Mouse (Mus musculus) embryonic facial prominence, embryonic 12.5 days (tissue): Measurements from ENCODE around the gene Vps53. TPM values are rescaled to one million over a fixed set of nuclear protein-coding genes. Genes with fewer than 3 reads are reported as not detected.

ENCODE experiments used
- ATAC-seq: fragments of 200-750 bp; cut with Nextera tagmentation; 2 replicates; pipeline ENCODE4 v1.8.0; 2017; ENCODE audit not compliant: insufficient number of reproducible peaks, insufficient read depth, low FRiP score, low TSS enrichment
- H3K27ac ChIP-seq: fragments of 300-500 bp; sonication (generic); 2 replicates; pipeline ENCODE4 v1.5.1; 2016; ENCODE audit warnings: mild to moderate bottlenecking
- H3K27me3 ChIP-seq: fragments of 300-500 bp; sonication (generic); 2 replicates; pipeline ENCODE4 v1.6.1; 2016; ENCODE audit warnings: mild to moderate bottlenecking, moderate library complexity
- H3K36me3 ChIP-seq: fragments of 300-500 bp; sonication (generic); 2 replicates; pipeline ENCODE4 v1.6.1; 2016; ENCODE audit warnings: mild to moderate bottlenecking
- H3K4me1 ChIP-seq: fragments of 300-500 bp; sonication (generic); 2 replicates; pipeline ENCODE4 v1.6.1; 2016
- H3K4me2 ChIP-seq: fragments of 300-500 bp; sonication (generic); replicated peaks from 2 replicates; pipeline ENCODE4 v1.6.1; 2016; ENCODE audit warnings: mild to moderate bottlenecking, moderate library complexity
- H3K4me3 ChIP-seq: fragments of 300-500 bp; sonication (generic); 2 replicates; pipeline ENCODE4 v1.5.1; 2016; ENCODE audit warnings: mild to moderate bottlenecking
- H3K9ac ChIP-seq: fragments of 300-500 bp; sonication (generic); 2 replicates; pipeline ENCODE4 v1.6.1; 2016; ENCODE audit warnings: mild to moderate bottlenecking, moderate library complexity
- H3K9me3 ChIP-seq: fragments of 300-500 bp; sonication (generic); 2 replicates; pipeline ENCODE4 v1.6.1; 2016; ENCODE audit warnings: mild to moderate bottlenecking, moderate library complexity
- WGBS: fragments of 180-500 bp; shearing (Covaris S2); methylation state at CpG from one replicate; pipeline ENCODE4 v1.1.7; 2016; 5-methylcytosine and 5-hydroxymethylcytosine counted together
- polyA plus RNA-seq: library from polyadenylated mRNA; unstranded; fragments of >200 nt; fragmentation: Nextera tagmentation; extraction: Ambion mirVana; gene quantifications from 2 replicates; pipeline ENCODE4 v1.2.1, GENCODE M21; 2016

The Vps53 gene
- polyA plus RNA-seq, 1 experiment from 2014 or later: 44.1 TPM

DNA sequence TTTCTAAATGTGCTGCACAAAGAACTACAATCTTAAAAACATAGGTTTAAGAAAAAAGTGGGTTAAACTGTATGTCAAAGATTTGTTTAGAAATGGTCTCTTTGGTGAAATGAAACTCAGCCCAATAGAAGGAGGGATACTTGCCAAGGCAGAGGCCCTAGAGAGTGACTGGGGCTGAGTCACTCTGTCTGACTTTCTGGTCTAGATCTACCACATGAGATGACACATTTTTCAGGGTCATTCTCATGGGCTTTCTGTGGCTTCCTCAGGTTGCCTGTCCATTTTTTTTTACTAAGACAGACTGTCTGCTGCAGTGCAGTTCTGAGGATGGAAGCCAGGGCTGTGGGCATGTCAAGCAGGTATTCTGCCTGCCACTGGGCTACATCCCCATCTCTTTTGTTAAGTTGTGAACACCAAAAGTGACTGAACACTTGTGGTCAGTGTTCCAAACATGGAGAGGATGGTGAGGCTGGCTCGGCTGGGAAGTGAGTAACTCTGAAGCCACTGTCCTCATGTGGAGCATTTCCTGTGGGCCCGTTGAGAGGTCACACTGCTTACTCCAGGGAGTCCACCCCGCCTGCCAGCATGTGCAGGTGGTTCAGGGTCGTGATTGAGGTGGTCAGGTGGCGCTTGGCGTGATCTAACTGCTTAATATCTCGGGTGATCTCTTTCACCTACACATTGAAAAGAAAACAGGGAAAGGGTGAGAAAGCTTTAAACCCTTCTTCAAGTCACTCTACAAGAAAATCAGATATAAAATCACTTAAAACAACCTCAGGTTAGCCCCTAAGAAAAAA, 43.6 kb downstream of the Vps53 start:
- Histone ChIP-seq H3K27ac (no peak overlapping the region), H3K4me3 (no peak overlapping the region), H3K4me1 (no peaks in the 10 kb centered on the region), H3K27me3 (no peaks in the 10 kb centered on the region), H3K4me2 (no peak overlapping the region), H3K36me3 (peaks cover 31% of the 10 kb centered on the region), H3K9me3 (no peaks in the 10 kb centered on the region), H3K9ac (no peak overlapping the region)
- 81% methylated on average over 7 of the region's 7 CpGs for WGBS
- no peak for ATAC-seq

DNA sequence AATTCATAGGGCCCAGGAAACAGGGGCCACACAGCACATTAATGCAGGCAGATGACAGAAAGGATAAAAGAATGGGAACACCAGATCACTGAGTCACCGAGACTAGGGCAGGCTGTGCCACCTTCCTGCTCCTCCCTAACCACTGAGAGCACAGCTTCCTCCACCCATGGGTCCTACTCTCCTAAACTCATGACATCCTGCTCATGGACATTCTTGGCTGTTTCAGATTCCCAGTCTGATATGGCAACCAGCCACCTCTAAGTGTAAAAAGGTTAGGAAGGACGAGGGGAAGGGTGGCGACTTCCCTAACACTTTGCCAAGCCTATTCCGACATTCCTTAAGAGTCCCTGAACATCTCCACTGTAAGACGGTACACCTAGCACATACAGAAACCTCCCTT, 48.6 kb downstream of the Vps53 start:
- no peak overlapping the region for H3K9ac ChIP-seq
- no peak overlapping the region for H3K27ac ChIP-seq
- H3K9me3 ChIP-seq: no peaks in the 10 kb centered on the region
- peaks cover 2% of the 10 kb centered on the region for H3K4me1 ChIP-seq
- no peak overlapping the region for H3K4me3 ChIP-seq
- no peak for ATAC-seq
- peaks cover 20% of the 10 kb centered on the region for H3K36me3 ChIP-seq
- H3K4me2 ChIP-seq: no peak overlapping the region
- 86% methylated on average over 5 of the region's 5 CpGs for WGBS
- H3K27me3 ChIP-seq: no peaks in the 10 kb centered on the region

DNA sequence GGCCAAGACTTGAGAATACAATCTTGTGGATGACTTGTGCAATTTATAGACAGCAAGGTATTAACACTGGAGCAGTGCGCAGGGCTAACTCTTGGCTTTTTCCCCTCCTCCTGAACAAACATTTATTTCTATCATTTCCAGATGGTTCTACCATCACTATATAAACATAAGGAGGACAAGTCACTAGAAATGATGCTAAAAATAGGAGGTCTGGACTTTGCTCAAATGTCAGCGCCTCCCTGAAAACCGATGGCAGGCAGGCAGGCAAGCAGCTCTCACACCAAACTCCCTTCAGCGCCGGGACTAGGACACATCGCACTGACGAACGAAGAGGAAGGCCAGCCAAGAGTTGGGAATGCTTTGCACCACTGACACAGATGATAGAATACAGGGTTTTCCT, 54.1 kb downstream of the Vps53 start:
- H3K4me3 ChIP-seq: no peak overlapping the region
- 33% methylated on average over 8 of the region's 8 CpGs for WGBS
- H3K9me3 ChIP-seq: no peaks in the 10 kb centered on the region
- H3K4me1 ChIP-seq: peaks cover 28% of the 10 kb centered on the region
- no peak overlapping the region for H3K9ac ChIP-seq
- peak overlapping the region; percentile 70 for H3K27ac ChIP-seq
- H3K36me3 ChIP-seq: no peaks in the 10 kb centered on the region
- no peaks in the 10 kb centered on the region for H3K27me3 ChIP-seq
- H3K4me2 ChIP-seq: peak overlapping the region; percentile 11; the same call in 1 of the 2 replicates
- 0 out of 2 replicates have a peak, but pooled peaks have one; percentile 52 for ATAC-seq

DNA sequence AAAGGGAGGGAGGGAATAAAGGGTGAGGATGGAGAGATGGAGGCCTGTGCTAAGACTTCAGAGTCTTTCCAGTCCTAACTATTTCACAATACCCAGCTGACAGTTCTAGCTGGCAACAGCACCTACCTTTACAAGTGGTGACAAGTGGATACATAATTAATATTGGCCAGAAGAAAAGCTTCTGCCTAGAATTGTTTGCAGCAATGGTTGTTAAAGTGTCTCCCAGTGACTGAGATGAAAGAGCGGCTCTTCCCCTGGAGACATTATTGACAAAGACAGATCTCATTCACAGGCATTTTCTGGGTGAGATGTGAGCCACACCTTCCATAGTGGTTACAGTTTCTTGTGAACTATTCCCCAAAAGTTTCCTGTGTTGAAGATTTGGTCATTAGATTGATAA, 55.9 kb downstream of the Vps53 start:
- Histone ChIP-seq H3K36me3 (0 out of 2 replicates have a peak, but pooled peaks cover 2% of the 10 kb centered on the region), H3K4me3 (no peak overlapping the region), H3K9ac (no peak overlapping the region), H3K4me2 (no peak overlapping the region), H3K4me1 (peaks cover 34% of the 10 kb centered on the region), H3K27me3 (no peaks in the 10 kb centered on the region), H3K27ac (no peak overlapping the region), H3K9me3 (no peaks in the 10 kb centered on the region)
- no peak for ATAC-seq
- 92% methylated on average over 1 of the region's 1 CpGs for WGBS

DNA sequence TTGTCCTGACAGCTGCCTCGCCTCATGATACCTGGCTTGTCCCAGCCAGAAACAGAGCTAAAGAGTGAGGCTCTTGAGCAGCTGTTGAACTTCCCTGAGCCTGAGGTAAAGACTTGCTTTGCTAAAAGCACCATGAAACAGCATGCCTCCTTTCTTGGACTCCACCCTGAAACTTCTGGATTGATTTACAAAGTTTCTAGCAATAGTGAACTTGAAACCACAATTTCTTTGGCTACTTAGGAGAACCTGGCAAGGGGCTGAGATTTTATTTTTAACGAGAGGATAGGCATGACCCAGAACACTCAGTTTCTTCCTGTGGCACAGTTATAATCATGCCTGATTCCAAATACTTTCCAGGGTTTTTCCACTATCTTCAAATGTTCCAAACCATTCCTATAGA, 56.9 kb downstream of the Vps53 start:
- Histone ChIP-seq H3K27ac (no peak overlapping the region; the same call in 1 of the 2 replicates), H3K4me1 (peaks cover 34% of the 10 kb centered on the region)

DNA sequence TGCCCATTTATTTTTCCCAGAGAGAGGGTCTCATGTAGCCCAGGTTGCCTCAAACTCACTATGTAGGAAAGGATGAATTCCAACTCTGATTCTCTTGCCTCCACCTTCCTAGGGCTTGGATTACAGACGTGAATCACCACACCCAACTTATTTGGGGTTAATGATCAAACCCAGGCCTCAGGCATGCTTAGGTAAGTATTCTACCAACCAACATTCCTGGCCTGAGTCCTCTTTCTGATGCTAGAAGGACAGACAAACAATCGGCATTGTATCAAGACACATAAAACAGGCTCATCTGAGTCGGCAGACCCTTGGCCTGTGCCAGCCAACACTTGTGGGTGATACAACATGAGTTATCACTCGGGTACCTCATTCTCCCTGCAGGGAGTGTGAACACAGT, 58.4 kb downstream of the Vps53 start:
- Histone ChIP-seq H3K27me3 (no peaks in the 10 kb centered on the region), H3K4me2 (no peak overlapping the region), H3K27ac (peak overlapping the region; percentile 24; the same call in 1 of the 2 replicates), H3K4me3 (no peak overlapping the region), H3K9ac (no peak overlapping the region), H3K36me3 (peaks cover 13% of the 10 kb centered on the region; the same call in 1 of the 2 replicates), H3K9me3 (no peaks in the 10 kb centered on the region), H3K4me1 (peaks cover 34% of the 10 kb centered on the region)
- ATAC-seq: no peak
- 77% methylated on average over 4 of the region's 4 CpGs for WGBS

More for the DNA sequence above, 56.9 kb downstream of the Vps53 start:
- H3K9me3 ChIP-seq: no peaks in the 10 kb centered on the region
- no peak overlapping the region for H3K4me3 ChIP-seq
- 66% methylated on average over 2 of the region's 2 CpGs for WGBS
- ATAC-seq: no peak
- no peak overlapping the region for H3K9ac ChIP-seq
- no peaks in the 10 kb centered on the region for H3K27me3 ChIP-seq
- 0 out of 2 replicates have a peak, but pooled peaks cover 4% of the 10 kb centered on the region for H3K36me3 ChIP-seq
- H3K4me2 ChIP-seq: no peak overlapping the region

DNA sequence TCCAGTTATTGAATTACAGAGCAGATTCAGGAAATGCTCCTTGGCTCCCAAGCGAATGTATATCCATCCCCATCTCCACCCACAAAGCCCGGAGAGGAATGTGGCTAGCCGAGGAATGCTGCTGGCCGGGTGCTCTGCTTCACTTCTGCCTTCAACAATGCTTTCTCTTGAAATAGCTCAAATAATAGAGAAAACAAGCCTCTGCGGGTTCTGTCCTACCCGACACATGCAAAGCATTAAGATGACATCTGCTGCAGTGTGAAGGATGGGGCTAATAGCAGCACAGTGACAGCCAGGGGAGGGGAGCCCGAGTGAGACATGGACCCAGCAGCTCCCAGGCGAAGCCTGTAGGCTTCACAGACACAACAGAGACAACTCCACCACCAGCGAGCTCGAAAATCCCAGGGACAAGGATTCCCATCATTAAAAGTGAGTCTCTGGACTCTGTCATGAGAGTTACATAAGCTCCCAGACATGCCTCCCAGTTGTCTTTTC, 59.0 kb downstream of the Vps53 start:
- Histone ChIP-seq H3K27ac (peak overlapping the region; percentile 79), H3K36me3 (peaks cover 14% of the 10 kb centered on the region)
- 0 out of 2 replicates have a peak, but pooled peaks have one; percentile 52 for ATAC-seq

DNA sequence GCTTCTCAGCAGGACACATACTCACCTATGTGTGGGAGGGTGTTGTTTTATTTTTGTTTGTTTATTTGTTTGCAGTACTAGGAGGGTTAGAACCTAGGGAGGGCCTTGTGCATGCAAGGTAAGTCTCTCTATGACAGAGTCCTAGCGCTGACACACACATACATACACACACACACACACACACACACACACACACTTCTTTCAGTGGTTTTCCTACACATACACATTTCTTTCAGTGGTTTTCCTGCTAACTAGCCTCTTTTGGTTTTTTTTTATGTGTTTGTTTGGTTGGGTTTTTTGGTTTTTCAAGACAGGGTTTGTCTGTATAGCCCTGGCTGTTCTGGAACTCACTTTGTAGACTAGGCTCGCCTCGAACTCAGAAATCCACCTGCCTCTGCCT, 69.0 kb downstream of the Vps53 start:
- 100% methylated on average over 3 of the region's 3 CpGs for WGBS
- H3K27ac ChIP-seq: no peak overlapping the region
- ATAC-seq: no peak

More for the DNA sequence above, 59.0 kb downstream of the Vps53 start:
- Histone ChIP-seq H3K4me2 (no peak overlapping the region), H3K4me3 (no peak overlapping the region), H3K4me1 (peaks cover 28% of the 10 kb centered on the region), H3K9ac (no peak overlapping the region), H3K27me3 (no peaks in the 10 kb centered on the region), H3K9me3 (no peaks in the 10 kb centered on the region)
- 25% methylated on average over 10 of the region's 10 CpGs for WGBS

DNA sequence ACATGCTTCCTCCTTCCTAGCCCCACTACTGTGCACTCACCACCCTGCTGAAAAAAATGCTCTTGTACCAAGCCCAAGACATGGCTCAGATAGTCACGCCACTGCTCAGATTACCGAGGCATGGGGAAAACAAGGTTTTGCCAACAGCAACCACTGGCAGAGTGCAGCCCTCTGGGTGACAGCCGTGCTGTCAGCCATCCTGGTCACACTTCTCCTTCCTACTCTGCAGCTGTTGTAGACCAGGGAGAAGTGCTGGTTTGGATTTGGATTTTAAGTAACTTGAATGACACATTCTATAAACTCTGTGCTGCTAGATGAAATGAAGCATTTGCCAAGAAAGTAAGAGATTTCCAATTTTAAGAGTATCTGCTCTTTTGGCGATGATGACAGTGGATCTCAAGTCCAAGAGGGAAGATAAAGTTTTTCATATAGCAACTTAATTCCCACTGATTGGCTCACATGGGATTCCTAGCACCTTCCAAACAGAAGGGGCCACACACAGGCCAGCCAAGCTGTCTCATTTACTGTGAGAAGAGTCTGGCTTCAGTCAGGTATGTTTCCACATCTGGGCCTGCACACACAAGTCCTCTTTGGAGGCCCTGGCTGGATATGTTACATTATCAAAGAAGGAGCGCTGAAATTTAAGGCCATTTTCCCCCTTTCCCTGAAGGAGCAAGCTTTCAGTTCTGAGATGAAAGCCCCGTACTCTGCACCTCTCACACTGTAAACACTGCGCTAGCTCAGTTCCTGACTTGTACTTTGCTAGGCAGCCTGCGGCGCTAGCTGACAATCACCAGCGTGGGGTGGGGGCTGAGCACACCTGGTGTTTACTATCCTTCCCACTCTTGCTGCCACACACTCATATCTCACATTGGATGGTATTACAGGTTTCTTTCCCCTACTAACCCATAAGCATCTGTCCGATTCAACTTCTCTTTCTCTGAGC, 72.6 kb downstream of the Vps53 start:
- WGBS: 65% methylated on average over 11 of the region's 11 CpGs
- no peak overlapping the region for H3K4me3 ChIP-seq
- H3K27ac ChIP-seq: peak overlapping the region; percentile 78
- peaks cover 26% of the 10 kb centered on the region for H3K4me1 ChIP-seq
- peak; percentile 80; the same call in 1 of the 2 replicates for ATAC-seq
- H3K4me2 ChIP-seq: no peak overlapping the region
- H3K27me3 ChIP-seq: no peaks in the 10 kb centered on the region
- 0 out of 2 replicates have a peak, but pooled peaks cover under 1% of the 10 kb centered on the region for H3K36me3 ChIP-seq
- no peaks in the 10 kb centered on the region for H3K9me3 ChIP-seq
- H3K9ac ChIP-seq: no peak overlapping the region

More for the DNA sequence above, 69.0 kb downstream of the Vps53 start:
- H3K4me3 ChIP-seq: no peak overlapping the region
- H3K36me3 ChIP-seq: peaks cover 20% of the 10 kb centered on the region
- no peak overlapping the region for H3K9ac ChIP-seq
- H3K27me3 ChIP-seq: no peaks in the 10 kb centered on the region
- no peak overlapping the region for H3K4me2 ChIP-seq
- H3K9me3 ChIP-seq: no peaks in the 10 kb centered on the region
- peaks cover 22% of the 10 kb centered on the region for H3K4me1 ChIP-seq

DNA sequence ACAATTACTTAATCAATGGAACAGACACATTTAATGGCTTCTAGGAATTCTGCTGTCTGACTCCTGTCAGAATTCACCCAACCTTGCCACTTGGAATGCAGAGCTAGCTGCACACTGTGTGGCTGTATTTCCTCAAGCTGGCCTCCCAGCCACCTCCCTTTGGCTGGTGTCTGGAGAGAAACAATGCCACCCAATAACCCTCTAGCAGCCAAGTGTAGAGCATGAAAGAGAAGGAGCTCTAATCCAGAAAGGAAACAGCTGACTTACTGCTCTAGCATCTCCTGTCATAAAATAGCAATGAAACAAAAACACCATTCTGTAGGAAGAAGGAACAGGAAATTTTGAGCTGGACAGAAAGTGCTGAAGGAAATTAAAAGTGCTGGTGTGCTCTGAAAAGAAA, 78.3 kb downstream of the Vps53 start:
- H3K4me1 ChIP-seq: peaks cover 26% of the 10 kb centered on the region
- H3K27me3 ChIP-seq: no peaks in the 10 kb centered on the region

DNA sequence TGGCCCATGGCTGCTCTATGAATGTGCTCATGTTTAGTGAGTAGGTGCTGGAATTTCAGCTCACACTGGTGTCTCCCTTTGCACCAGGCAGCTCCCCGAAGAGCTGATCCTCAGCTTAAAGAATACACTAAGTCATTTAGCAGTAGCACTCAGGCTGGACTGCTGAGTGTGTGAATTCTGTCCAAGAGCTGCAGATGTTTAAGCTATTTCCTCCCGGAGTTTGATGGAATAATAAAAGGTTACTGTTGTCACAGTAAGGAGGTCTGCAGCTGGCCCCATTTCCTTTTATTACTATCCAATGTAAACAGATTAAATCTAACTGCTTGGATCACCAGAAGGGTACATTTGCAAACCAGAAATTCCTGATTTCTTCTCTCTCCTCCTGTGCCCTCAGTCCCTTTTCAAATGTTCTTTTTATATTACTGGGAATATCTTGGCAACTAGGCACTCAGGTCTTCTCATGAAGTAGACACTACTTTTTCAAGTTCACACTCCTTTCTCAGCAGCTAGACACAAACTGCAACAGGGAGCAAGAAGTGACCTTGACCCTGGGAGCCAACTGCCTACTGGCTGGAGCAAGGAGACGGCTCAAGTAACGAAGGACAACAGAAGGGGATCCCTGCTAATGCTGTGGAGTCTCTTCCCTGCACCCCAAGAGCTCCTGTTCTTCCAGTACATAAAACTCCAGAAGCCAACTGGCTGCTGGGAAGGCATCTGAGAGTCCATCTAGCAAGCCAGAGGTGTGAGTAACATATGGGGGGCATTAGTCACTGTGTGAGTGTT, 80.1 kb downstream of the Vps53 start:
- Histone ChIP-seq H3K27ac (peak overlapping the region; percentile 62; the same call in 1 of the 2 replicates), H3K27me3 (no peaks in the 10 kb centered on the region), H3K36me3 (0 out of 2 replicates have a peak, but pooled peaks cover 8% of the 10 kb centered on the region), H3K4me3 (no peak overlapping the region), H3K9me3 (no peaks in the 10 kb centered on the region), H3K4me1 (peaks cover 16% of the 10 kb centered on the region), H3K4me2 (no peak overlapping the region), H3K9ac (no peak overlapping the region)
- WGBS: 49% methylated on average over 4 of the region's 4 CpGs
- no peak for ATAC-seq

More for the DNA sequence above, 78.3 kb downstream of the Vps53 start:
- Histone ChIP-seq H3K4me2 (no peak overlapping the region), H3K9me3 (no peaks in the 10 kb centered on the region), H3K9ac (no peak overlapping the region), H3K27ac (peak overlapping the region; percentile 54; the same call in 1 of the 2 replicates), H3K36me3 (0 out of 2 replicates have a peak, but pooled peaks cover 8% of the 10 kb centered on the region), H3K4me3 (no peak overlapping the region)
- ATAC-seq: no peak
